29 mouse cellular contexts compared by ENCODE assay signal in the genomic region with DNA sequence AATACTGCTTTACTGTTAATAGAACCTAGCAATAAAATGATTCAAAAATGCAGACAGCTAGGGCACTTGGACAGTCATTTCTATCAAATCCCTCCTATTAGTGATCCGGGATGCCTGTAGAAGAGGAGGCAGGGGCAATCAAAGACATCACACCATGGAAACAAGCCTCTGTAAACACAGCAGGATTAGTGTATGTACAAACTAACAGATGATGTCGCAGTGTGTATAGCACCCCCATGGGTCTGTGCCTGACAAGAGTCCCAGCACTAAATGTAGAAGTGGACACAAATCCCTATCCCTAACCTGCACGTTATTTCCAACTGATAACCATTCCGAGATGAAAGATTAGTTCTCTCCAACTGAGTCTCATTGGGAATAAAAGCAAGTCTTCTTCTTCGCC.
"Had no signal": no experiment of that assay in that cellular context is flagged by ENCODE, and none has a peak within 500 bp of the region (broad histone marks: within the 10 kb centered on the region; RNA-seq: fewer than 3 reads in every experiment).

No protein-coding gene starts in this region.

- H3K4me3 ChIP-seq: embryonic facial prominence, embryonic 10.5 days; embryonic facial prominence, embryonic 12.5 days; embryonic facial prominence, embryonic 13.5 days; embryonic facial prominence, embryonic 15.5 days; erythroblast, embryonic 14.5 days; forebrain, embryonic 10.5 days; forebrain, embryonic 12.5 days; forebrain, embryonic 13.5 days; forebrain, embryonic 15.5 days; gastrocnemius, adult 2 months; heart, adult 2 months had no signal

- DNase-seq: cerebellum, adult 2 months; cerebellum, adult 8-10 months; cerebellum, adult 9-10 months; cerebellum, adult 9-11 months; cerebellum, postnatal 10 days; cerebellum, postnatal 14 days; cerebellum, postnatal 25 days; cerebellum, postnatal 36 days; embryo, embryonic 11 days; forebrain, postnatal 0 days; gastrocnemius, adult 2 months; gastrocnemius, postnatal 10 days; gastrocnemius, postnatal 14 days; gastrocnemius, postnatal 25 days; gastrocnemius, postnatal 36 days; heart, adult 11 months; heart, adult 18-20 months; heart, adult 2 months had no signal

- ATAC-seq: forebrain, embryonic 13.5 days; forebrain, embryonic 14.5 days; forebrain, embryonic 15.5 days; forebrain, embryonic 16.5 days; forebrain, postnatal 0 days had no signal

- H3K36me3 ChIP-seq: embryonic facial prominence, embryonic 10.5 days; embryonic facial prominence, embryonic 12.5 days; embryonic facial prominence, embryonic 13.5 days; embryonic facial prominence, embryonic 15.5 days; forebrain, embryonic 10.5 days; forebrain, embryonic 12.5 days; forebrain, embryonic 15.5 days had no signal

- H3K27ac ChIP-seq: embryonic facial prominence, embryonic 10.5 days; embryonic facial prominence, embryonic 12.5 days; embryonic facial prominence, embryonic 13.5 days; embryonic facial prominence, embryonic 15.5 days; forebrain, embryonic 10.5 days; forebrain, embryonic 12.5 days; forebrain, embryonic 13.5 days; forebrain, embryonic 15.5 days; gastrocnemius, adult 2 months; heart, adult 2 months had no signal

- H3K4me2 ChIP-seq: embryonic facial prominence, embryonic 12.5 days; embryonic facial prominence, embryonic 13.5 days; embryonic facial prominence, embryonic 15.5 days; forebrain, embryonic 12.5 days; forebrain, embryonic 13.5 days; forebrain, embryonic 15.5 days had no signal

- H3K27me3 ChIP-seq: embryonic facial prominence, embryonic 12.5 days; embryonic facial prominence, embryonic 13.5 days; embryonic facial prominence, embryonic 15.5 days; forebrain, embryonic 12.5 days; forebrain, embryonic 13.5 days; forebrain, embryonic 15.5 days had no signal

- H3K9ac ChIP-seq: embryonic facial prominence, embryonic 12.5 days; embryonic facial prominence, embryonic 13.5 days; embryonic facial prominence, embryonic 15.5 days; forebrain, embryonic 12.5 days; forebrain, embryonic 13.5 days; forebrain, embryonic 15.5 days; forebrain, postnatal 0 days had no signal

- H3K4me1 ChIP-seq: embryonic facial prominence, embryonic 10.5 days; embryonic facial prominence, embryonic 12.5 days; embryonic facial prominence, embryonic 13.5 days; embryonic facial prominence, embryonic 15.5 days; forebrain, embryonic 10.5 days; forebrain, embryonic 12.5 days; forebrain, embryonic 13.5 days; forebrain, embryonic 15.5 days had no signal

- H3K9me3 ChIP-seq: embryonic facial prominence, embryonic 10.5 days; embryonic facial prominence, embryonic 12.5 days; embryonic facial prominence, embryonic 13.5 days; embryonic facial prominence, embryonic 15.5 days; forebrain, embryonic 10.5 days; forebrain, embryonic 12.5 days; forebrain, embryonic 13.5 days; forebrain, embryonic 15.5 days had no signal
